Mouse (Mus musculus): ENCODE data around the gene Gm49342. TPM values are rescaled to one million over a fixed set of nuclear protein-coding genes. Genes with fewer than 3 reads are reported as not detected.

Gm49342 gene
- polyA plus RNA-seq, 2 experiments, result 42.1 TPM; not detected in 1

- H3K27ac ChIP-seq (replicated peaks; ENCODE audit: low read depth, low read length), result peak within 1 kb of the TSS; percentile 79
- H3K4me3 ChIP-seq (replicated peaks; ENCODE audit: low read length), result peak within 1 kb of the TSS; percentile 98
- peak within 1 kb of the TSS; percentile 73 for H3K4me2 ChIP-seq (replicated peaks; ENCODE audit: low read depth, low read length, severe bottlenecking)
- no peaks in the 10 kb centered on the region for H3K9me3 ChIP-seq (ENCODE audit: control insufficient read depth, low read length)
- H3K36me3 ChIP-seq (ENCODE audit: control insufficient read depth, insufficient read depth, low read length), result peaks cover 36% of the 10 kb centered on the region
- DNase-seq (ENCODE audit: low spot score) (peak; percentile 98), ATAC-seq (ENCODE audit: low FRiP score, low read depth) (peak; percentile 100)
- H3K9ac ChIP-seq (ENCODE audit: low read depth, low read length, severe bottlenecking), result peak within 1 kb of the TSS; percentile 95
- no peaks in the 10 kb centered on the region for H3K27me3 ChIP-seq (ENCODE audit: control insufficient read depth, insufficient read depth, low read length)
- 2% methylated on average over 40 of the region's 68 CpGs for WGBS
- peaks cover 8% of the 10 kb centered on the region; the same call in 1 of the 2 replicates for H3K4me1 ChIP-seq (ENCODE audit: control insufficient read depth, insufficient read depth, low read length)
- TF ChIP-seq POLR2A (IDR thresholded peaks at IDR 0.05; ENCODE audit: borderline replicate concordance, extremely low read depth, insufficient read depth, insufficient read length), result peak; percentile 53; the same call in 1 of the 2 replicates
These were observed 13.4 kb upstream of the Gm49342 start, which contains the start of the genes Pip4p1 and Pnp for GRCm38 (mm10) chr14:50930754-50931492. Gene Pip4p1 (minus strand): TSS chr14:50930856. Gene Pnp (plus strand): TSS chr14:50931082.

- no peaks in the 10 kb centered on the region for H3K9me3 ChIP-seq (ENCODE audit: control insufficient read depth, low read length)
- no peak for TF ChIP-seq POLR2A (IDR thresholded peaks at IDR 0.05; ENCODE audit: borderline replicate concordance, extremely low read depth, insufficient read depth, insufficient read length)
- DNase-seq (ENCODE audit: low spot score) (no peak), ATAC-seq (ENCODE audit: low FRiP score, low read depth) (no peak)
- H3K4me1 ChIP-seq (ENCODE audit: control insufficient read depth, insufficient read depth, low read length), result 0 out of 2 replicates have a peak, but pooled peaks cover 4% of the 10 kb centered on the region
- 14% methylated on average over 12 of the region's 12 CpGs for WGBS
- peak overlapping the region; percentile 47 for H3K9ac ChIP-seq (ENCODE audit: low read depth, low read length, severe bottlenecking)
- H3K4me2 ChIP-seq (replicated peaks; ENCODE audit: low read depth, low read length, severe bottlenecking), result peak overlapping the region; percentile 70
- no peaks in the 10 kb centered on the region for H3K27me3 ChIP-seq (ENCODE audit: control insufficient read depth, insufficient read depth, low read length)
- peaks cover 30% of the 10 kb centered on the region for H3K36me3 ChIP-seq (ENCODE audit: control insufficient read depth, insufficient read depth, low read length)
- peak overlapping the region; percentile 98 for H3K4me3 ChIP-seq (replicated peaks; ENCODE audit: low read length)
- H3K27ac ChIP-seq (replicated peaks; ENCODE audit: low read depth, low read length), result peak overlapping the region; percentile 71
These were observed 12.8 kb upstream of the Gm49342 start for GRCm38 (mm10) chr14:50931493-50932020.

GRCm38 (mm10) chr14:50936649-50937048 lies 7.7 kb upstream of the Gm49342 start:
- Histone ChIP-seq H3K4me1 (ENCODE audit: control insufficient read depth, insufficient read depth, low read length) (no peaks in the 10 kb centered on the region), H3K36me3 (ENCODE audit: control insufficient read depth, insufficient read depth, low read length) (no peaks in the 10 kb centered on the region), H3K9ac (ENCODE audit: low read depth, low read length, severe bottlenecking) (no peak overlapping the region), H3K4me3 (replicated peaks; ENCODE audit: low read length) (no peak overlapping the region), H3K27me3 (ENCODE audit: control insufficient read depth, insufficient read depth, low read length) (no peaks in the 10 kb centered on the region), H3K4me2 (replicated peaks; ENCODE audit: low read depth, low read length, severe bottlenecking) (no peak overlapping the region), H3K9me3 (ENCODE audit: control insufficient read depth, low read length) (no peaks in the 10 kb centered on the region), H3K27ac (replicated peaks; ENCODE audit: low read depth, low read length) (no peak overlapping the region)
- TF ChIP-seq POLR2A (IDR thresholded peaks at IDR 0.05; ENCODE audit: borderline replicate concordance, extremely low read depth, insufficient read depth, insufficient read length), result no peak
- DNase-seq (ENCODE audit: low spot score) (no peak), ATAC-seq (ENCODE audit: low FRiP score, low read depth) (no peak)
- 68% methylated on average over 1 of the region's 1 CpGs for WGBS

GRCm38 (mm10) chr14:50938119-50938908 lies 6.0 kb upstream of the Gm49342 start:
- no peak overlapping the region for H3K9ac ChIP-seq (ENCODE audit: low read depth, low read length, severe bottlenecking)
- H3K9me3 ChIP-seq (ENCODE audit: control insufficient read depth, low read length), result no peaks in the 10 kb centered on the region
- ATAC-seq (ENCODE audit: low FRiP score, low read depth) (no peak), DNase-seq (ENCODE audit: low spot score) (no peak)
- no peak overlapping the region for H3K27ac ChIP-seq (replicated peaks; ENCODE audit: low read depth, low read length)
- no peak for TF ChIP-seq POLR2A (IDR thresholded peaks at IDR 0.05; ENCODE audit: borderline replicate concordance, extremely low read depth, insufficient read depth, insufficient read length)
- no peaks in the 10 kb centered on the region for H3K27me3 ChIP-seq (ENCODE audit: control insufficient read depth, insufficient read depth, low read length)
- no peaks in the 10 kb centered on the region for H3K36me3 ChIP-seq (ENCODE audit: control insufficient read depth, insufficient read depth, low read length)
- no peaks in the 10 kb centered on the region for H3K4me1 ChIP-seq (ENCODE audit: control insufficient read depth, insufficient read depth, low read length)
- no peak overlapping the region for H3K4me2 ChIP-seq (replicated peaks; ENCODE audit: low read depth, low read length, severe bottlenecking)
- WGBS, result 81% methylated on average over 3 of the region's 3 CpGs
- no peak overlapping the region for H3K4me3 ChIP-seq (replicated peaks; ENCODE audit: low read length)

GRCm38 (mm10) chr14:50938940-50939339 lies 5.4 kb upstream of the Gm49342 start:
- no peak for ATAC-seq (ENCODE audit: low FRiP score, low read depth)
- no peak for DNase-seq (ENCODE audit: low spot score)
- Histone ChIP-seq H3K9ac (ENCODE audit: low read depth, low read length, severe bottlenecking) (no peak overlapping the region), H3K4me1 (ENCODE audit: control insufficient read depth, insufficient read depth, low read length) (no peaks in the 10 kb centered on the region), H3K27ac (replicated peaks; ENCODE audit: low read depth, low read length) (no peak overlapping the region), H3K4me2 (replicated peaks; ENCODE audit: low read depth, low read length, severe bottlenecking) (no peak overlapping the region), H3K4me3 (replicated peaks; ENCODE audit: low read length) (no peak overlapping the region), H3K27me3 (ENCODE audit: control insufficient read depth, insufficient read depth, low read length) (no peaks in the 10 kb centered on the region), H3K9me3 (ENCODE audit: control insufficient read depth, low read length) (no peaks in the 10 kb centered on the region), H3K36me3 (ENCODE audit: control insufficient read depth, insufficient read depth, low read length) (no peaks in the 10 kb centered on the region)
- WGBS, result 41% methylated on average over 2 of the region's 2 CpGs
- TF ChIP-seq POLR2A (IDR thresholded peaks at IDR 0.05; ENCODE audit: borderline replicate concordance, extremely low read depth, insufficient read depth, insufficient read length), result no peak

All from limb, embryonic 14.5 days (tissue).